Mouse (Mus musculus) midbrain, embryonic 15.5 days (tissue): Measurements from ENCODE around the gene Ptger4. TPM values are rescaled to one million over a fixed set of nuclear protein-coding genes. Genes with fewer than 3 reads are reported as not detected.
A peak's percentile ranks its signal among the peaks of the same experiment; 100 is the strongest.

ENCODE experiments used
- ATAC-seq: fragments of 200-750 bp; cut with Nextera tagmentation; replicated peaks from 2 replicates; pipeline ENCODE4 v1.8.0; 2017; ENCODE audit warnings: moderate TSS enrichment
- H3K27ac ChIP-seq: fragments of 300-500 bp; sonication (generic); 2 replicates; pipeline ENCODE4 v1.5.1; 2015; ENCODE audit warnings: mild to moderate bottlenecking, inconsistent platforms
- H3K27me3 ChIP-seq: fragments of 300-500 bp; sonication (generic); replicated peaks from 2 replicates; pipeline ENCODE4 v1.6.1; 2015; ENCODE audit warnings: inconsistent platforms
- H3K36me3 ChIP-seq: fragments of 300-500 bp; sonication (generic); replicated peaks from 2 replicates; pipeline ENCODE4 v1.6.1; 2015; ENCODE audit warnings: inconsistent platforms
- H3K4me1 ChIP-seq: fragments of 300-500 bp; sonication (generic); 2 replicates; pipeline ENCODE4 v1.6.1; 2015; ENCODE audit warnings: inconsistent platforms
- H3K4me2 ChIP-seq: fragments of 300-500 bp; sonication (generic); 2 replicates; pipeline ENCODE4 v1.6.1; 2015; ENCODE audit warnings: inconsistent platforms, mild to moderate bottlenecking, moderate library complexity
- H3K4me3 ChIP-seq: fragments of 300-500 bp; sonication (generic); 2 replicates; pipeline ENCODE4 v1.5.1; 2015; ENCODE audit warnings: mild to moderate bottlenecking, inconsistent platforms
- H3K9ac ChIP-seq: fragments of 300-500 bp; sonication (generic); 2 replicates; pipeline ENCODE4 v1.6.1; 2015; ENCODE audit warnings: mild to moderate bottlenecking, inconsistent platforms
- H3K9me3 ChIP-seq: fragments of 300-500 bp; sonication (generic); 2 replicates; pipeline ENCODE4 v1.6.1; 2016; ENCODE audit warnings: inconsistent platforms
- whole genome bisulfite sequencing: fragments of 180-500 bp; shearing (Covaris S2); methylation state at CpG from one replicate; pipeline ENCODE4 v1.1.7; 2015; ENCODE audit warnings: mixed read lengths; 5-methylcytosine and 5-hydroxymethylcytosine counted together
- polyA plus RNA-seq: library from polyadenylated mRNA; unstranded; fragments of >200 nt; fragmentation: Nextera tagmentation; extraction: Ambion mirVana; gene quantifications from 2 replicates; pipeline ENCODE4 v1.2.1, GENCODE M21; 2015

The Ptger4 gene
- 1.3 and 1.6 TPM in 2 replicates for polyA plus RNA-seq

GRCm38 (mm10) chr15:5243959-5244905 is at the start of gene Ptger4:
TSS of gene Ptger4 (minus strand) at chr15:5244187.
- ATAC-seq, result peak; percentile 95
- no peaks in the 10 kb centered on the region for H3K36me3 ChIP-seq
- peaks cover 66% of the 10 kb centered on the region for H3K27me3 ChIP-seq
- H3K4me1 ChIP-seq, result peaks cover 29% of the 10 kb centered on the region
- peak within 1 kb of the TSS; percentile 19; the same call in 1 of the 2 replicates for H3K9ac ChIP-seq
- peak within 1 kb of the TSS; percentile 58 for H3K4me3 ChIP-seq
- no peaks in the 10 kb centered on the region for H3K9me3 ChIP-seq
- 1% methylated on average over 61 of the region's 61 CpGs for WGBS
- peak within 1 kb of the TSS; percentile 91 for H3K4me2 ChIP-seq
- no peak within 1 kb of the TSS for H3K27ac ChIP-seq

DNA sequence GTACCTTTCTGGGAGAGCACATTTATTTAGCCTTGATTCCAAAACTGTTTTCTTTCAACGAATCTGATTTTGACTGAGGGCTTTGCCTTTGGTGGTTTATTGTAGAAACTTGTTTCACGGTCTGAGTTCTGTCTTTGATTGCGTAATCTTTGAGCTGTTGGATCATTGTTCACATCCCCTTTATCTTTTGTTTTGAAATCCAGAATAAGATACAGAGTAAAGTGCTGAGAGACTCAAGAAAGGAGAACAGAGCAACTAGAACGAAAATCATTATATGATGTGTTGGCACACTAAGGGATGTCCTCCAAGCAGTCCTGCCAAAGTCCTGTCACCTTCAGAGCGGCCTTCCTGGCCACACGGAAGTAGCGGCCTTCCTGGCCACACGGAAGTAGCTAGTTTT is 44.4 kb upstream of the Ptger4 start:
- WGBS, result 85% methylated on average over 8 of the region's 8 CpGs

GRCm38 (mm10) chr15:5287072-5287471 is 43.1 kb upstream of the Ptger4 start:
- Histone ChIP-seq H3K27ac (no peak overlapping the region), H3K4me1 (no peaks in the 10 kb centered on the region), H3K27me3 (no peaks in the 10 kb centered on the region), H3K36me3 (no peaks in the 10 kb centered on the region), H3K4me3 (no peak overlapping the region), H3K9me3 (no peaks in the 10 kb centered on the region), H3K4me2 (no peak overlapping the region), H3K9ac (no peak overlapping the region)
- no peak for ATAC-seq
- 85% methylated on average over 5 of the region's 5 CpGs for WGBS

More for the DNA sequence above, 44.4 kb upstream of the Ptger4 start:
- no peak overlapping the region for H3K27ac ChIP-seq
- no peak overlapping the region for H3K9ac ChIP-seq
- H3K4me1 ChIP-seq, result no peaks in the 10 kb centered on the region
- H3K27me3 ChIP-seq, result no peaks in the 10 kb centered on the region
- no peak overlapping the region for H3K4me2 ChIP-seq
- no peak overlapping the region for H3K4me3 ChIP-seq
- no peaks in the 10 kb centered on the region for H3K36me3 ChIP-seq
- no peaks in the 10 kb centered on the region for H3K9me3 ChIP-seq
- no peak for ATAC-seq

DNA sequence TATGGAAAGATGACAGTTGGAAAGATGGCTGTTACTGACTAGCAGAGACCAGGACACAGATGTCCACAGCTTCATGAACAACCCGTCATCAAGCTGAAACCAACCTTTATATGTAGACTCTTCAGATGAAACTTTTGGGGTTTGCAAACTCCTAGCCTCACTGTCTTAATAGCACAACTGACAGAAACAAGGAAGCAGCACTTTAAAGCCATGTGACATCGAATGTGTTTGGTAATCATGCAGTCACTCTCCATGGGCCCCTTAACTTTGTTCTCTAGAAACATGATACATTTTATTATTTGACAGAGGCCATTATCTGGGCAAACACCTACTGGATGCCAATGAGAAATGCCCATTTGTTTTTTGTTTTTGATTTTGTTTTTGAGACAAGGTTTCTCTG is 37.3 kb upstream of the Ptger4 start:
- H3K9ac ChIP-seq, result no peak overlapping the region
- no peak overlapping the region for H3K4me2 ChIP-seq
- no peak overlapping the region for H3K4me3 ChIP-seq
- H3K27ac ChIP-seq, result no peak overlapping the region
- 84% methylated on average over 2 of the region's 2 CpGs for WGBS
- no peaks in the 10 kb centered on the region for H3K27me3 ChIP-seq
- no peak for ATAC-seq
- no peaks in the 10 kb centered on the region for H3K4me1 ChIP-seq
- H3K36me3 ChIP-seq, result no peaks in the 10 kb centered on the region
- H3K9me3 ChIP-seq, result peaks cover 2% of the 10 kb centered on the region; the same call in 1 of the 2 replicates

DNA sequence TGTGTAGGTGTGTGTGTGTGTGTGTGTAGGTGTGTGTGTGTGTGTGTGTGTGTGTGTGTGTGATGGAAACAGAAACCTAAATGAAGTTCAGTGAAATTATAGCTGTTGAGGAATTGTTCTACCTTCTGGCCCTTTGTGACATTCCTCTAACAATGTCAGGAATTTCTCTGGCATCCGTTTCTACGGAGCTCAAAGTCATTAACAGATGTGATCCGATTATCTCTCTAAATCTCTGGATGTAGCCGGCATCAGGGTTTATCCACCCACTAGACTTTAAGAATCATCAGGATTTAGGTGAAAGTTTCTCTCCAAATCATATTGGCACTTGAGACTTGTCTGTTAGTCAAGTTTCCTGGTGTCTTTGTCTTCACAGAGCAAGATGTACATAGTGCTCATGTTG is 35.8 kb upstream of the Ptger4 start:
- no peaks in the 10 kb centered on the region for H3K4me1 ChIP-seq
- H3K9me3 ChIP-seq, result peaks cover 2% of the 10 kb centered on the region; the same call in 1 of the 2 replicates
- no peak overlapping the region for H3K4me3 ChIP-seq
- no peak for ATAC-seq
- H3K9ac ChIP-seq, result no peak overlapping the region
- 75% methylated on average over 4 of the region's 4 CpGs for WGBS
- H3K27ac ChIP-seq, result no peak overlapping the region
- no peak overlapping the region for H3K4me2 ChIP-seq
- H3K27me3 ChIP-seq, result no peaks in the 10 kb centered on the region
- no peaks in the 10 kb centered on the region for H3K36me3 ChIP-seq

- Histone ChIP-seq H3K4me3 (no peak overlapping the region), H3K4me1 (no peaks in the 10 kb centered on the region), H3K27me3 (no peaks in the 10 kb centered on the region), H3K27ac (no peak overlapping the region), H3K9ac (no peak overlapping the region), H3K4me2 (no peak overlapping the region), H3K36me3 (no peaks in the 10 kb centered on the region), H3K9me3 (peaks cover 2% of the 10 kb centered on the region; the same call in 1 of the 2 replicates)
- no peak for ATAC-seq
Measured at GRCm38 (mm10) chr15:5278525-5278924, 34.5 kb upstream of the Ptger4 start.

DNA sequence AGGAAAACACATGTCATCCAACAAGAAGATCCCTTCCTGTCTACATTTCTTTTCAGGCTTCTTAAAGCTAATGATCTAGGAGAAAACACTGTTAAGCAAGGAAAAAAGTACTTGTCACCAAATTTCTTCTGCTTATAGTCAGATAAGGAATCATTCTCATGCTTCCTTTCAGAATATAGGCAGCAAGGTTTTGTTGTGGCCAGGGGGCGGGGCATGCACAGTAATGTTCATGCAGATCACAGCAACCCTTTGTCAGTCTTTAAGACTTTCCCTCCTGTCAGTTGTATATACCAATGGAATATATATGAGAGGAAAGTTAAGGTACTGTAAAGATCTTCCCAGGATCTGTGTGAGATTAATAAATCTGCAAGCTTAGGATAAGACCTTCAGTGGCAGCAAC is 30.0 kb upstream of the Ptger4 start:
- Histone ChIP-seq H3K4me1 (no peaks in the 10 kb centered on the region), H3K27me3 (no peaks in the 10 kb centered on the region), H3K9me3 (peaks cover 2% of the 10 kb centered on the region; the same call in 1 of the 2 replicates), H3K9ac (no peak overlapping the region), H3K36me3 (no peaks in the 10 kb centered on the region), H3K4me2 (no peak overlapping the region), H3K4me3 (no peak overlapping the region), H3K27ac (no peak overlapping the region)
- 98% methylated on average over 1 of the region's 1 CpGs for WGBS
- ATAC-seq, result no peak

DNA sequence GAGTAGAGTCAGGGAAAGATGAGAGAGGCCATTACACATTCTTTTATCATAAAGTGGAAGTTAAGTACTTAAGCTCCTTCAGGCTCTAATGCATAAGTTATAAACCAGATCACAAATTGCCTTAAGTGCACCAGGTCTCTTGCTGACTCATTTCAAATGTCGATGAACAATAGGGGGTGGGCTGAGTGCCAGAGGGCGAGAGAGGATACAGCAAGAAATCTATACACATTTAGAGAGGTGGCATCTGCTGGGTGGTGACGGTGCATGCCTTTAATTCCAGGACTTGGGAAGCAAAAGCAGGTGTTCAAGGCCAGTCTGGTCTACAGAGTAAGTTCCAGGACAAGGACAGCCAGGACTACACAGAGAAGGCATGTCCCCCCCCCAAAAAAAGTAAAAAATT is 22.1 kb upstream of the Ptger4 start:
- H3K27me3 ChIP-seq, result no peaks in the 10 kb centered on the region
- WGBS, result 64% methylated on average over 3 of the region's 3 CpGs
- H3K36me3 ChIP-seq, result no peaks in the 10 kb centered on the region
- H3K4me1 ChIP-seq, result no peaks in the 10 kb centered on the region
- H3K9ac ChIP-seq, result no peak overlapping the region
- ATAC-seq, result no peak
- no peak overlapping the region for H3K27ac ChIP-seq
- H3K4me3 ChIP-seq, result no peak overlapping the region
- no peaks in the 10 kb centered on the region for H3K9me3 ChIP-seq
- H3K4me2 ChIP-seq, result no peak overlapping the region

DNA sequence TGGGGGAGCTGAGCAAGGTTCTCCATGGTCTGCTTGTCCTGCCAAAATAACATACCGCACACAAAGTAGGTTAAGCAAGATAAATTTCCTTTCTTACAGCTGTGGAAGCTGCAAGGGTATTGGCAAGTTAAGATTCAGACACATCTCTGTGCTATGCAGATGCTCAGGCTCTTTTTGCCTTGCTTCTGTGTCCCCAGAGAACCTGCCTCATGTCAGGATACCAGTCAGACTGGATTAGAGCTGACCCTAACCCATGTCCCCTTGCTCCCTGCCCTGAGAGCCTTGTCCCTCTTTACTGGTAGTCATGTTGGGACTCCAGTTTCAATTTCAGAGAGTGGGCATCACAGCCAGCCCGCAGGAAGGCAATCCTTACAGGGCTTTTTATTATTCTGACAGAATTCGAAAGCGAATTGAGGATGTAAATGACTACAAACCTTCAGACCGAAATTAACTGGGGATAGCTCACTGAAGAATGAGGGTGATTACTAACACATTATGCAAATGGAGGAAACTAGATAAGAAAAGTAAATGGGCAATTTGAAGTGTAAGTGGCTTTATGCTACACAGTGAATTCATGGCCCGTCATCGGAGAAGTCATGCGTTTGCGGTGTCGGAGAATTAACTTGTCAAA is 19.0 kb upstream of the Ptger4 start:
- 75% methylated on average over 10 of the region's 10 CpGs for WGBS
- H3K4me3 ChIP-seq, result no peak overlapping the region
- H3K27ac ChIP-seq, result 0 out of 2 replicates have a peak overlapping the region, but pooled peaks have one; percentile 8
- no peaks in the 10 kb centered on the region for H3K9me3 ChIP-seq
- H3K4me2 ChIP-seq, result no peak overlapping the region
- H3K4me1 ChIP-seq, result no peaks in the 10 kb centered on the region
- H3K27me3 ChIP-seq, result no peaks in the 10 kb centered on the region
- no peak for ATAC-seq
- no peaks in the 10 kb centered on the region for H3K36me3 ChIP-seq
- no peak overlapping the region for H3K9ac ChIP-seq

- 88% methylated on average over 13 of the region's 13 CpGs for WGBS
- H3K4me2 ChIP-seq, result no peak overlapping the region
- H3K4me1 ChIP-seq, result no peaks in the 10 kb centered on the region
- H3K9ac ChIP-seq, result no peak overlapping the region
- H3K9me3 ChIP-seq, result no peaks in the 10 kb centered on the region
- H3K27ac ChIP-seq, result no peak overlapping the region
- H3K36me3 ChIP-seq, result no peaks in the 10 kb centered on the region
- H3K27me3 ChIP-seq, result no peaks in the 10 kb centered on the region
- no peak for ATAC-seq
- no peak overlapping the region for H3K4me3 ChIP-seq
Measured at GRCm38 (mm10) chr15:5262095-5262667, 18.2 kb upstream of the Ptger4 start.

DNA sequence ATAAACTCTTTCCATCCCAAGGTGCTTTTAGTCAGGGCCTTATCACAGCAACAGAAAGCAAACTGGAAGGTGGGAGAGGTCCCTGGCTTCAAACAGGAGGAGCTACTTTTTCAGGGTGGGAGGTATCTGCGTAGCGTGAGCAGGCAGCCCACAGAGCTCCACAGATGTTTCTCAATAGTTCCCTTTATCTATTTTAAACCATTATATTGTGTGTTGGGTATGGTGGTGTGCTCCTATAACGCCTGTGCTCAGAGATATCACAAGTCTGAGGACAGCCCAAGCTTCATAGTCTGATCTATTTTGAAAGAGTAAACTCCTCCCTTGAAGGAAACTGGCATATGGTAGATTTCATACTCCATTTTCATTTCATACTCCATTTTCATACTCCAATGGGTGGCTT is 17.0 kb upstream of the Ptger4 start:
- ATAC-seq, result no peak
- no peaks in the 10 kb centered on the region for H3K36me3 ChIP-seq
- no peak overlapping the region for H3K4me2 ChIP-seq
- no peaks in the 10 kb centered on the region for H3K27me3 ChIP-seq
- H3K4me1 ChIP-seq, result no peaks in the 10 kb centered on the region
- H3K9me3 ChIP-seq, result no peaks in the 10 kb centered on the region
- WGBS, result 82% methylated on average over 3 of the region's 3 CpGs
- H3K9ac ChIP-seq, result no peak overlapping the region
- H3K27ac ChIP-seq, result no peak overlapping the region
- no peak overlapping the region for H3K4me3 ChIP-seq

- Histone ChIP-seq H3K27ac (no peak overlapping the region), H3K27me3 (no peaks in the 10 kb centered on the region), H3K4me3 (no peak overlapping the region), H3K36me3 (no peaks in the 10 kb centered on the region), H3K9me3 (no peaks in the 10 kb centered on the region), H3K4me1 (no peaks in the 10 kb centered on the region), H3K4me2 (no peak overlapping the region), H3K9ac (no peak overlapping the region)
- no peak for ATAC-seq
- WGBS, result 56% methylated on average over 5 of the region's 5 CpGs
Measured at GRCm38 (mm10) chr15:5260183-5260582, 16.2 kb upstream of the Ptger4 start.
